Mouse (Mus musculus) urinary bladder, postnatal 14 days (tissue): ENCODE measurements around the gene 2410004B18Rik.

Source experiments
- DNase-seq: peaks from one replicate; pipeline ENCODE4 v3.0.0; 2021; ENCODE audit warnings: low spot score

Gene 2410004B18Rik

DNA sequence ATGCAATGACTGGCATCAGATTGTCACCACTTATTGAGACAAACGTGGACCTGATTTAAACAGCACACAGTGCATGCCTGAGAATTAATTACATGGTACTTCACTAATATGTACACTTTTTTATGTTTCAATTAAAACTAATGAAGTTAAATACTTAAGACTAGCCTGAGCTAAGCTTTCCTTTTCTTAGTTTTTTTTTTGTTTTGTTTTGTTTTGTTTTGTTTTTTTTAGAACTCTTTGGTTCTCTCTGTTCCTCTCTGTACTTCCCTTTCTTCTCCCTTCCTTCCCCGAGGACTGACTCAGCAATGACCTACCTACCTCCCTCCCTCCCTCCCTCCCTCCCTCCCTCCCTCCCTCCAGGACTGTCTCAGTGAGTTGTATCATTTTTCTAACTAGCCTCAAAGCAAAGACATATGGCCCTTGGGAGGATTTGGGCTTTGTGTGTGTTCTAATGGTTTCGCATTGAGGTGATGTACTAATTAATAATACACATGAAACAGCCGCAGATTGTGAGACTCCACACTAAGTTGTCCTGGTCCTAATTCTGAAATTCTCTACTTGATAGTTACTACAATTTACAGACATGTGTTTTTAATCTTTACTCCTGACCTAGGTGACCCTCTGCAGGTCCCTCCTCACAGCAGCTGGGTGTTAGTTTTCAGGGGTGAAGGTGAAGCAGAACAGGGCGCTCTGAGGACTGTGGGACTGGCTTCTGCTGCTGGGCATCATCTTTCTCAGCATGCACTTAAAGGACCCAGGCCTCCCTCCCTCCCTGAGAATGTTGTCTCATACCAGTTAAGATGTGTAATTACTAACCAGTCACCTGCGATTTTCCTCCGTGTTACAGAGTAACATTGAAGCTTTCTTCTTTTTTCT is 8.1 kb upstream of the 2410004B18Rik start:
- DNase-seq, result no peak

GRCm38 (mm10) chr3:145933845-145934244 is 4.0 kb upstream of the 2410004B18Rik start:
- no peak for DNase-seq

DNA sequence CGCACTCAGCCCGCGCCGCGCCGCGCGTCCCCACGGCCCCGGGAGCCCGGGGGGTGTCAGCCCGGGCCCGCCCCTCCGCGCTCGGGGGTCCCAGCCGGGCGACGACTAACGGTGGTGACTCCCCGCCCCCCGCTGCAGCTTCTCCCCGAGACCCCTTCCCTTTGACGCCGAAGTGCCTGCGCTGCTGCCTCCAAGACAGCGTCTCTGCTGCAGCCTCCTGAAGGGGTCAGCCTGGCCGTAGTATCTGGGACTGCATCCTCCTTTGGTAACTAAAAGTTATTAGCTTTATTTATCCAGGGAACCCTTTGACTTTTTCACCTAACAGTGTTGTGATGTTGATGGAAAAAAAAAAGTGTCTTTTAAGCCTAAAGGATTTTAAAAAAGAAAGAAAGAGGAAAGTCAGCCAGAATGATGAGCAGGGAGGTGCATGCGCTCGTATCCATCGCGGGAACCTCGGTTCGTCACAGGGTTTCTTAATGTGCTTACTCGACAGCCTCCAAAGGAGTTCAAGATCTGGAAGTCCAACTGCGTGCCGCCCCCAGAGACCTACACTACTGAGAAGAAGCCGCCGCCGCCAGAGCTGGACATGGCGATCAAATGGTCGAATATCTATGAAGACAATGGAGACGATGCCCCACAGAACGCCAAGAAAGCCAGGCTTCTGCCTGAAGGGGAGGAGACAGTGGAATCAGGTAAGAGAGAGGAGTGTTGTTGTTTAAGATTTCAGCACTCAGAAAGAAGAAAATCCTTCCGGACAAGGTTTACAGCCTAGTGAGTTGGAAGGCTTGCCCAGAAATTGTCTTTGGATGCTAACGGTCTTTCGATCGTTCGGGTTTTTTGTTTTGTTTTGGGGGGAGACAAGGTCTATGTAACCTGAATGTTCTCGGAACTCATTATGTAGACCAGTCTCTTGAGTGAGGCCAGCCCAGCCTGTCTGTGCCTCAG is 863 bp downstream of the 2410004B18Rik start:
- no peak for DNase-seq

DNA sequence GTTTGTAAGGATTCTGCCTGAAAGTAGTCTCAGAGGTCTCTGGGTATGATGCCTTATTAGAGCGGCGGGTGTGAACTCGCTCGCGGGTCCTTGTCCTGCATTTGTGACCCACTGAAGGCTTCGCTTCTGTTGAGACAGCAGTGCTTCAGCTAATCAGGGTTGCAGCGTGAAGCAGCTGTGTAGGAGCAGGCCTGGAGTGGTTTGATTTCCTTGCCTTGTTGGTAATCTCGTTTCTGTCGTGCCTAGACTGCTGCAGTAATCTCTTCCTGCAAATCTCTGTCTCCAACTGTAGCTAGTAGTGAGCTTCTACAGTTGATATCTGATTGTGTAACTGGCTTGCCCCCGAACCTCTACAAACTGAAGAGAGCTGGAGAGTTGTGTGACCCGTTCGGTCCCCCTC is 1.6 kb downstream of the 2410004B18Rik start:
- DNase-seq, result no peak

DNA sequence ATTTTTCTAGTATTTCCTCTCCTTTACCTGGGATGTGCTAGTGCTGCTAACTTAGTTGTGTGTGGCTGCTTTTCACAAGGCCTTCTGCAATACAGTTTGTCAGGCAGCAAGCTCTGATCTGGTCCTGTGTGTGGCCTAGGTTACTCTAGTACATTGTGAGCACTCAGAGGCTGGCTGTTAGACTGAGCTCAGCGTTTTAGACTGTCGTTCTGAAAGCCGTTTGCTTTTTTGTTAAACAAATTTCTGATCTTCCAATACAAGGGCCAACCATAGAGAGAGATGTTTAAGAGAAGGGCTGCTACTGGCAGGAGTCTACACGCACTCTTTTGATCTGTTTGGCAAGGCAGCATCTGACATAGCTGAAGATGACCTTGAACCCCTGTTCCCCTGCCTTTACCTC is 2.2 kb downstream of the 2410004B18Rik start:
- no peak for DNase-seq

DNA sequence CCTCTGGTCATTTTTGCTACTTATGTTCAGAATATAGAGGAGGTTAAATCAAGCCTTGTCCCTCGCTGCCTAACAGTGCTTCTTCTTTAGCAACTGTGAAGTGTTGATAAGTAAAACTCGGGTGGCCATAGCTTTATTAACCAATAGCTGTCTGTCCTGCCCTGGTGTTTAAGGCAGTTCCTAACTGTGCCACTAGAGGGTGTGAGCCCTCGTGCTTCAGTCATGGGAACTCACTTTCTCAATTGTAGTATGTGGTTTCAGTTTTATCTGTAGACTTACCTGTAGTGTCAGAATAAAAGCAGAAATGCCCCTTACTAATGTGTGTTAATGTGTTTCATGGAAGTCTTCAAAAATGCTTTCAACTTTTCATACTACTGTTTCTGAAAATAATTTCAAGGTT is 4.2 kb downstream of the 2410004B18Rik start:
- peak; percentile 70 for DNase-seq

GRCm38 (mm10) chr3:145944348-145944747 is 6.5 kb downstream of the 2410004B18Rik start:
- DNase-seq, result no peak

DNA sequence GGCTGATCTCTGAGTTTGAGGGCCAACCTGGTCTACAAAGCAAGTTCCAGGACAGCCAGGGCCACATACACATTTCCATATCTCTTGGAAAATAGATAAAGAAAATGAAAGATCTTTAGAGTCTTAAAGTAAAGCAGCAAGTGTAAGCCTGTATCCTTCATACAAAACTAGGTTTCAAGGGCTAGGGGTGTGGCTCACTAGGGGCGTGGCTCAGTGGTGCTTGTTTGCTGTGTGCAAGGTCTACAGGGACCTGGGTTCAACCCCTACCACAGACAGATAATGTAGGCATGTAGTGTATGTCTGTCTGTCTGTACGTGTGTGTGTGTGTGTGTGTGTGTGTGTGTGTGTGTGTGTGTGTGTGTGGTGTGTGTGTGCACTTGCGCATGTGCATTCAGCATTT is 8.1 kb downstream of the 2410004B18Rik start:
- DNase-seq, result no peak

- no peak for DNase-seq
These were observed 8.8 kb downstream of the 2410004B18Rik start for GRCm38 (mm10) chr3:145946654-145947053.

DNA sequence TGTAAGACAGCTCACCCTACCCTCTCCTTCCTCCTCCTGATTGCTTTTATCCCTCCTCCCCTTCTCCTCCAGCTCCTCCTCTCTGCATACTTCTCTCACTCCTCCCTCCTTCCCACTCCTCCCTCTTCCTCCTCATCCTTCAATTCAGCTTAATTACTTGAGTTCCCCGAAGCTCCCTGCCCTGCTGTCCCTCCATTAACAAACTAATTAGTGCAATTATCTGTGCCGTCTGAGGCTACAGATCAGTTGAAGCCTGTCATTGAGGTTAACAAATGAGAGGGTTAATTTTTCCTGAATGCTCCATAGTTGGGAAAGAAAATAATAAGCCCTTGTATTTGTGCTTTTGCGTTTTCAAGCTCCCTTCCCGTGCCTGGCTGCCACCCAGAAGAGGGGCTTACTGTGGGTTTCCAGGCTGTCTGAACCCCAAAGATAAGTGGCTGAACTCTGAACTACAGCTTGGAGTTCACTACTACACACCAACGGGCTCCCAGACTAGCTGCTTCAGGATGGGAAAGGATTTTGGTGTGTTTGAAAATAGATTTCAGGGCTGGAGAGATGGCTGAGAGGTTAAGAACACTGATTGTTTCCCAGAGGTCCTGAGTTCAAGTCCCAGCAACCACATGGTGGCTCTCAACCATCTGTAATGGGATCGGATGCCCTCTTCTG is 9.9 kb downstream of the 2410004B18Rik start:
- DNase-seq, result no peak

DNA sequence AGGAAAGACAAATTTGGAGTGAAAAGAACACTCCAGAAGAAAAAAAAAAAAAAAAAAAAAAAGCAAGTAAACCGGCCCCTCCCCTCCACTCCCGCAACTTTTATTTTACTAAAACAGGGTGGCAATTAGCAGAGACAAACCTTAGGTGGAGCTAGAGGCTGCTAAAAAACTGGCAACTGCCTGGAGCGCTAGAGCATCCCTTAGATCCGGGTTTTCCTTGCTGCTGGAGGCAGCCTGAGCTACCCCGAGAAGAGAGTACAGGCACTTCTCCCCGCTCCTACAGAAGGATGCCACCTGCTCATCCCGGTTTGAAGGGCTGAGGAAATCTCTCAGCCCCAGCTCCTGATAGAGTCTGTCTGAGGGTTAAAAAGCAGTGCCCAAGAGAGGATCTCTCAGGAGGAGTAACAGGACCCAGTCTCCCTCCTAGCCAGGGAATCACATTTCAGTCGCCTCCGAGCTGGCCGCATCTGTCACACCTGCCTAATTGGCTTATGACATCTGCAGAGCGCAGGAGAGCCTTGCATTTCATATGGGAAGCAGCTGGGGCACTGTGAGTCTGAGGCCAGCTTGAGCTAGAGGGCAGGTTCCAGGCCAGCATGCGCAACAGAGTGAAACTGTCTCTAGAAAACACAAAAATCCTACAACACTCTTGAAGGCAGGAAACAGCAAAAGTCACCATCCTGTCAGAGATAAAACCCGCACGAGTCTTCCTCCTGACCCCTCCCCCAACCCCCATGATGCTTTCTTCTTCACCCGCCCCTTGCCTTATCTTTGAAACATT is 12.4 kb downstream of the 2410004B18Rik start:
- peak; percentile 57 for DNase-seq

GRCm38 (mm10) chr3:145950815-145951130 is 13.0 kb downstream of the 2410004B18Rik start:
- DNase-seq, result no peak

DNA sequence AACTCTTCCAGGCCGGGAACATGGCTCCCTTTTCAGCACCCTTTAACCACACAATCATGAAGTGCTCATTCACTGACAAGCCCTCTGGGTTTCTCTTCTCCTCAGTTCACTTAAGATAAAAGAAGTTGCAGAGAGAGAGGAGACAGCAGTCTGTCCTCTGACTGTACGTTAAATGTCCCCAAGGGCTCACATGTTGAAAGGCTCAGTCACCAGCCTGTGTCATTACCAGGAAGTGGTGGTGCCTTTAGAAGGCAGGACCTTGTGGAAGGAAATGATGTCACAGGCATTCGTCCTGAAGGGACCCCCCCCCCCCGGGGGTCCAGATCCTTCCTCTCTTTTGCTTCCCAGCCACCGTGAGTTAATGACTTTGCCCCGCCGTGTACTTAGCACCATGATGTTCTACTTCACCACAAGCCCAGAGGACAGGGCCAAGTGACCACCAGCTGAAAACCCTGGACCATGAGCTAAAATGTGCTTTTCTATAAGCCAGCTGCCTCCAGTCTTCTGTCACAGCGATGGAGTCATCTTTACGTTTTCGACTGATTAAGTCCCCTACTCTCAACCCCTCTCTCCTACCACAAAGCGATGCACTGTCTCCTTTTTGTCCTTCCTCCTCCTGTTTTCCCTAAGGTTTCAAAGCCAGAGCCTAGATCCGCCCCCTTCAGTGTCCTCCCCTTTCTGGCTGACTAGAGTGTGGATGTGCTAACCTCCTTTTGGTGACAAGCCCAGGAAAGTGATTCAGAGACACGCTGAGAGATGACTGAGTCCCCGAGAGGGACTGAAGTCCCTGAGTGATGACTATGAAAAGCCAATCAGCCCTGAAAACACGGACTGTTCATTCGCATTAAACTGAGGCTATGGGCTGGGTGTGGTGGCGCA is 13.7 kb downstream of the 2410004B18Rik start:
- DNase-seq, result no peak

GRCm38 (mm10) chr3:145952945-145953344 is 15.1 kb downstream of the 2410004B18Rik start:
- no peak for DNase-seq

- no peak for DNase-seq
These were observed 15.6 kb downstream of the 2410004B18Rik start for GRCm38 (mm10) chr3:145953411-145953810.

GRCm38 (mm10) chr3:145959824-145960223 is 22.0 kb downstream of the 2410004B18Rik start:
- no peak for DNase-seq

- no peak for DNase-seq
These were observed 24.6 kb downstream of the 2410004B18Rik start for GRCm38 (mm10) chr3:145962411-145962810.

- no peak for DNase-seq
These were observed 25.5 kb downstream of the 2410004B18Rik start for GRCm38 (mm10) chr3:145963101-145964017.

DNA sequence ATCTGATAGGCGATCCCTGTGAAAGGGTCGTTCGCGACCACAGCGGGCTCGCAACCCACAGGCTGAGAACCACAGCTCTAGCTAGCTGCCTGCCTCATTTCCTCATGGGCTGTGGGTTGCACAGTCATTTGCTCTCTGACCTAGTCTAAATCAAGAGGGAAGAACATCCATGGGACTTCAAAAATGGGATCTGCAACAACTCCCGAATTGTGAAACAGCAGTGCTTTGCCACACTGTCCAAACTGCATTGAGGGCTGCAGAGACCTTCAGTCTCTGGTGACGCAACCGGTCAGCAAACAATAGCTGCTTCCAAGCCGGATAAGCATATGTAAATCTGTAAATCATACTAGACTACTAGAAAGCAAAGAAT is 26.2 kb downstream of the 2410004B18Rik start:
- peak; percentile 44 for DNase-seq

DNA sequence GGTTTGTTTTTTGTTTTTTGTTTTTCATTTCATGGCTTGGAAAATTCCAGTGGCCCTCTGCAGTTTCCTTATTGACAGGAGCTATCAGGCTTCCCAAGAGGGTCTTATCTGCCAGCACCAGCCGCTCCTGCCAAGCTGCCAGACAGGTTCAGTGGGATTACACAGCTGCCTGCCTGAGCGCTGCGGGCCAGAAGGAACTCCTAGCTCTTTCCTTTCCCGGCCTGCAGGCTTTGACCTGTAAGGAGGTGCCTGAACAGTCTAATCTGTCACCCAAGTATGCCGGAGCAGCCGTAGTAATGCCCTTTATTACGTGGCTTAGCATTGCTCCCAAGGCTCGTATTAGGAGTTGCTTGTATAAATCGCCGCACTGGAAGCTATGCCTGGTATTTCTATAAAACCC is 26.7 kb downstream of the 2410004B18Rik start:
- DNase-seq, result peak; percentile 88
